Mouse (Mus musculus) lung, embryonic 14.5 days (tissue): ENCODE data around the gene Olfr152. TPM values are rescaled to one million over a fixed set of nuclear protein-coding genes. Genes with fewer than 3 reads are reported as not detected.

Experiments
- ATAC-seq: fragments of 200-750 bp; cut with Nextera tagmentation; 2 replicates; pipeline ENCODE4 v1.8.0; 2017; ENCODE audit warnings: mild to moderate bottlenecking, moderate TSS enrichment, moderate library complexity; ENCODE audit not compliant: insufficient read depth
- DNase-seq: peaks from one replicate; pipeline ENCODE4 v3.0.0-alpha.2; 2015
- H3K27ac ChIP-seq: fragments of 300-500 bp; sonication (generic); 2 replicates; pipeline ENCODE4 v1.5.1; 2014; ENCODE audit warnings: low read depth, mild to moderate bottlenecking, moderate library complexity
- H3K27me3 ChIP-seq: fragments of 300-500 bp; sonication (generic); 2 replicates; pipeline ENCODE4 v1.6.1; 2014; ENCODE audit warnings: low read length, control low read depth; ENCODE audit not compliant: insufficient read depth
- H3K36me3 ChIP-seq: fragments of 300-500 bp; sonication (generic); 2 replicates; pipeline ENCODE4 v1.6.1; 2014; ENCODE audit warnings: control low read depth; ENCODE audit not compliant: insufficient read depth
- H3K4me1 ChIP-seq: fragments of 300-500 bp; sonication (generic); 2 replicates; pipeline ENCODE4 v1.6.1; 2014; ENCODE audit warnings: antibody characterized with exemption, control low read depth; ENCODE audit not compliant: insufficient read depth
- H3K4me2 ChIP-seq: fragments of 300-500 bp; sonication (generic); 2 replicates; pipeline ENCODE4 v1.6.1; 2014; ENCODE audit warnings: mild to moderate bottlenecking
- H3K4me3 ChIP-seq: fragments of 300-500 bp; sonication (generic); 2 replicates; pipeline ENCODE4 v1.5.1; 2014; ENCODE audit warnings: low read depth, low read length
- H3K9ac ChIP-seq: fragments of 300-500 bp; sonication (generic); 2 replicates; pipeline ENCODE4 v1.6.1; 2014
- H3K9me3 ChIP-seq: fragments of 300-500 bp; sonication (generic); 2 replicates; pipeline ENCODE4 v1.6.1; 2016; ENCODE audit warnings: low read depth, low read length, control low read depth
- CTCF ChIP-seq: IDR thresholded peaks from 2 replicates; pipeline ENCODE4 v1.5.1; 2016; ENCODE audit warnings: antibody characterized with exemption, low read depth
- WGBS: fragments of 180-500 bp; shearing (Covaris S2); extraction: QIAGEN DNeasy Blood & Tissue Kit; methylation state at CpG from one replicate; pipeline ENCODE4 v1.1.7; 2014; 5-methylcytosine and 5-hydroxymethylcytosine counted together
- polyA plus RNA-seq: library from polyadenylated mRNA; unstranded; fragments of >200 nt; fragmentation: Nextera tagmentation; extraction: Ambion mirVana; gene quantifications from 2 replicates; pipeline ENCODE4 v1.2.1, GENCODE M21; 2014

Olfr152 gene
- polyA plus RNA-seq: not detected in 2 replicates

GRCm38 (mm10) chr2:87779183-87779582 lies at the start of gene Olfr152:
Olfr152 (plus strand) TSS chr2:87779483.
- no peaks in the 10 kb centered on the region for H3K4me1 ChIP-seq
- 63% methylated on average over 4 of the region's 4 CpGs for WGBS
- H3K27ac ChIP-seq: no peak within 1 kb of the TSS
- no peak within 1 kb of the TSS for H3K4me3 ChIP-seq
- DNase-seq (no peak), ATAC-seq (no peak)
- no peak within 1 kb of the TSS for H3K9ac ChIP-seq
- TF ChIP-seq CTCF: no peak
- H3K4me2 ChIP-seq: no peak within 1 kb of the TSS
- H3K36me3 ChIP-seq: no peaks in the 10 kb centered on the region
- H3K9me3 ChIP-seq: no peaks in the 10 kb centered on the region
- H3K27me3 ChIP-seq: no peaks in the 10 kb centered on the region

DNA sequence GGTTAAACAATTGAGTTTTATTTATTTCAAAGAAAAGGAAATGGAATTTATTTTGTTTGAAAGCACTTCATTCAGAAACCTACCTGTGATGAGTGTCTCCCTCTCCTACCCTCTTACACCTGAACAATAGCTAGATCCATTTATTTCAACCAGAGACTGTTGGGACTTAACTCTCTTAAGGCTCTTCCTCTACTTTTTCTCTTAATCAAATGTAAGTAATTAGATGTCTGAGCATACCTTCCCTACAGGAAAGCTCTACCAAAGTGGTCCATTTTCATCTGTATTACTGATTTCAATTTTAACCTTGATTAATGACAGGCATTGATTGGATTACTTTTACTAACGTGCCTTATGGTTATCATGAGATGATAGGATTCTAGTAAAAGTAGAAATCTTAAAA lies 39.4 kb upstream of the Olfr152 start, which contains the start of gene Olfr1138:
Gene Olfr1138 (minus strand): TSS at position 101 of the 400 bp plus-strand sequence.
- H3K27ac ChIP-seq: no peak within 1 kb of the TSS
- no peaks in the 10 kb centered on the region for H3K4me1 ChIP-seq
- no peak within 1 kb of the TSS for H3K9ac ChIP-seq
- H3K9me3 ChIP-seq: no peaks in the 10 kb centered on the region
- no peak within 1 kb of the TSS for H3K4me2 ChIP-seq
- no peak within 1 kb of the TSS for H3K4me3 ChIP-seq
- TF ChIP-seq CTCF: no peak
- no peaks in the 10 kb centered on the region for H3K36me3 ChIP-seq
- WGBS: 78% methylated on average over 1 of the region's 1 CpGs
- DNase-seq: no peak
- no peak for ATAC-seq
- no peaks in the 10 kb centered on the region for H3K27me3 ChIP-seq

- Histone ChIP-seq H3K36me3 (no peaks in the 10 kb centered on the region), H3K27me3 (no peaks in the 10 kb centered on the region), H3K9ac (no peak within 1 kb of the TSS), H3K4me1 (no peaks in the 10 kb centered on the region), H3K9me3 (no peaks in the 10 kb centered on the region), H3K4me3 (no peak within 1 kb of the TSS), H3K4me2 (no peak within 1 kb of the TSS), H3K27ac (no peak within 1 kb of the TSS)
- DNase-seq (no peak), ATAC-seq (no peak)
- 76% methylated on average over 3 of the region's 3 CpGs for WGBS
- no peak for TF ChIP-seq CTCF
These were observed 35.8 kb upstream of the Olfr152 start, which contains the start of gene Olfr1140 for GRCm38 (mm10) chr2:87743452-87743851. Olfr1140 (plus strand) TSS chr2:87743752.

- H3K4me3 ChIP-seq: no peak within 1 kb of the TSS
These were observed 25.4 kb upstream of the Olfr152 start, which contains the start of gene Olfr1141 for GRCm38 (mm10) chr2:87753891-87754290. Olfr1141 (minus strand) TSS chr2:87753991.

GRCm38 (mm10) chr2:87776143-87776542 lies 3.1 kb upstream of the Olfr152 start:
- H3K9ac ChIP-seq: no peak overlapping the region
- H3K4me3 ChIP-seq: no peak overlapping the region
- H3K27me3 ChIP-seq: no peaks in the 10 kb centered on the region
- no peaks in the 10 kb centered on the region for H3K9me3 ChIP-seq
- no peak for ATAC-seq
- TF ChIP-seq CTCF: no peak
- no peaks in the 10 kb centered on the region for H3K4me1 ChIP-seq
- no peak overlapping the region for H3K27ac ChIP-seq
- no peak overlapping the region for H3K4me2 ChIP-seq
- 33% methylated on average over 1 of the region's 1 CpGs for WGBS
- H3K36me3 ChIP-seq: no peaks in the 10 kb centered on the region
- DNase-seq: no peak

More at GRCm38 (mm10) chr2:87753891-87754290, 25.4 kb upstream of the Olfr152 start, which contains the start of gene Olfr1141:
- no peaks in the 10 kb centered on the region for H3K4me1 ChIP-seq
- no peak within 1 kb of the TSS for H3K4me2 ChIP-seq
- TF ChIP-seq CTCF: no peak
- no peaks in the 10 kb centered on the region for H3K36me3 ChIP-seq
- ATAC-seq: no peak
- no peak within 1 kb of the TSS for H3K27ac ChIP-seq
- H3K9me3 ChIP-seq: no peaks in the 10 kb centered on the region
- WGBS: 87% methylated on average over 1 of the region's 1 CpGs
- no peaks in the 10 kb centered on the region for H3K27me3 ChIP-seq
- no peak for DNase-seq
- no peak within 1 kb of the TSS for H3K9ac ChIP-seq

DNA sequence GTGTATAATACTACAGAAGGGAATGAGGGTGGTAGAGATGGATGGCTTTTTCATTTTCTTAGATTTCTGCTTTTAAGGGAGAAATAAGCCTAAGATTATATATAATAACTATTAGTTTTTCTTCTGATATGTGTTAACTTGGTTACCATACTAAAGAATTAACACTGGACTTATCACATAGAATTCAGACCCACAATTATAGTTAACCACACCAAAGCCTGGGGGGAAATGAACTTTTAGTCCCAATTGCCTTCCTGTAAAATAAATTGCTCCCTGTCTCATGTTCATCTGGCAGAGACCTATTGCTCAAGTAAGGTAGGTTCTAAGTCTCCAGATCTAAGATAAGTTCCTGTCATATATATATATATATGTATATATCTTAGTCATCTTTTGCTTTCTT lies 21.0 kb downstream of the Olfr152 start, which contains the start of gene Olfr1143:
Gene Olfr1143 (plus strand): TSS at position 301 of the 400 bp plus-strand sequence.
- no peak for DNase-seq
- TF ChIP-seq CTCF: no peak
- Histone ChIP-seq H3K4me2 (no peak within 1 kb of the TSS), H3K36me3 (no peaks in the 10 kb centered on the region), H3K27ac (no peak within 1 kb of the TSS), H3K9ac (no peak within 1 kb of the TSS), H3K4me1 (no peaks in the 10 kb centered on the region), H3K9me3 (no peaks in the 10 kb centered on the region), H3K4me3 (no peak within 1 kb of the TSS), H3K27me3 (no peaks in the 10 kb centered on the region)
- ATAC-seq: no peak

GRCm38 (mm10) chr2:87809522-87809921 lies 30.2 kb downstream of the Olfr152 start, which contains the start of gene Olfr1145:
Olfr1145 (plus strand) TSS chr2:87809822.
- no peak within 1 kb of the TSS for H3K27ac ChIP-seq
- H3K4me3 ChIP-seq: no peak within 1 kb of the TSS
- no peaks in the 10 kb centered on the region for H3K9me3 ChIP-seq
- no peak within 1 kb of the TSS for H3K9ac ChIP-seq
- H3K27me3 ChIP-seq: no peaks in the 10 kb centered on the region
- ATAC-seq (no peak), DNase-seq (no peak)
- no peaks in the 10 kb centered on the region for H3K4me1 ChIP-seq
- WGBS: 75% methylated on average over 1 of the region's 1 CpGs
- H3K36me3 ChIP-seq: no peaks in the 10 kb centered on the region
- no peak within 1 kb of the TSS for H3K4me2 ChIP-seq
- no peak for TF ChIP-seq CTCF

- no peak for DNase-seq
- H3K4me1 ChIP-seq: no peaks in the 10 kb centered on the region
- TF ChIP-seq CTCF: no peak
- WGBS: 81% methylated on average over 1 of the region's 1 CpGs
- no peaks in the 10 kb centered on the region for H3K36me3 ChIP-seq
- H3K4me3 ChIP-seq: no peak within 1 kb of the TSS
- no peak within 1 kb of the TSS for H3K27ac ChIP-seq
- no peak within 1 kb of the TSS for H3K4me2 ChIP-seq
- H3K27me3 ChIP-seq: no peaks in the 10 kb centered on the region
- ATAC-seq: no peak
- no peaks in the 10 kb centered on the region for H3K9me3 ChIP-seq
- H3K9ac ChIP-seq: no peak within 1 kb of the TSS
These were observed 51.0 kb downstream of the Olfr152 start, which contains the start of gene Olfr1148 for GRCm38 (mm10) chr2:87830233-87830632. Olfr1148 (plus strand) TSS chr2:87830533.

Other genes starting within 250 kb of the Olfr152 start
- not detected in 2 replicates for gene Olfr153, start 247.7 kb upstream of the Olfr152 start, polyA plus RNA-seq
- not detected in 2 replicates for gene Olfr1128, start 233.9 kb upstream of the Olfr152 start, polyA plus RNA-seq
- not detected in 2 replicates for gene Olfr1129, start 205.6 kb upstream of the Olfr152 start, polyA plus RNA-seq
- not detected in 2 replicates for gene Olfr1130, start 173.3 kb upstream of the Olfr152 start, polyA plus RNA-seq
- not detected in 2 replicates for gene Olfr1131, start 152.4 kb upstream of the Olfr152 start, polyA plus RNA-seq
- gene Olfr1132, start 141.9 kb upstream of the Olfr152 start, polyA plus RNA-seq: not detected in 2 replicates
- not detected in 2 replicates for gene Olfr1133, start 132.1 kb upstream of the Olfr152 start, polyA plus RNA-seq
- not detected in 2 replicates for gene Olfr1134, start 121.0 kb upstream of the Olfr152 start, polyA plus RNA-seq
- gene Olfr1135, start 105.8 kb upstream of the Olfr152 start, polyA plus RNA-seq: not detected in 2 replicates
- not detected in 2 replicates for gene Olfr1136, start 85.5 kb upstream of the Olfr152 start, polyA plus RNA-seq
- gene Olfr1137, start 66.3 kb upstream of the Olfr152 start, polyA plus RNA-seq: not detected in 2 replicates
- not detected in 2 replicates for gene Olfr1138, start 39.5 kb upstream of the Olfr152 start, polyA plus RNA-seq
- not detected in 2 replicates for gene Olfr1140, start 35.7 kb upstream of the Olfr152 start, polyA plus RNA-seq
- gene Olfr1141, start 25.5 kb upstream of the Olfr152 start, polyA plus RNA-seq: not detected in 2 replicates
- not detected in 2 replicates for gene Olfr1143, start 21.1 kb downstream of the Olfr152 start, polyA plus RNA-seq
- gene Olfr1145, start 30.3 kb downstream of the Olfr152 start, polyA plus RNA-seq: not detected in 2 replicates
- gene Olfr1148, start 51.0 kb downstream of the Olfr152 start, polyA plus RNA-seq: not detected in 2 replicates
- gene Olfr1150-ps1, start 64.5 kb downstream of the Olfr152 start, polyA plus RNA-seq: not detected in 2 replicates
- not detected in 2 replicates for gene Olfr1151, start 76.4 kb downstream of the Olfr152 start, polyA plus RNA-seq
- not detected in 2 replicates for gene Olfr1152, start 87.0 kb downstream of the Olfr152 start, polyA plus RNA-seq
- gene Olfr1153, start 115.5 kb downstream of the Olfr152 start, polyA plus RNA-seq: not detected in 2 replicates
- gene Olfr1154, start 125.7 kb downstream of the Olfr152 start, polyA plus RNA-seq: not detected in 2 replicates
- gene Olfr1155, start 165.7 kb downstream of the Olfr152 start, polyA plus RNA-seq: not detected in 2 replicates
- not detected in 2 replicates for gene Olfr1156, start 173.6 kb downstream of the Olfr152 start, polyA plus RNA-seq
- not detected in 2 replicates for gene Olfr1157, start 188.8 kb downstream of the Olfr152 start, polyA plus RNA-seq
- gene Olfr74, start 195.2 kb downstream of the Olfr152 start, polyA plus RNA-seq: not detected in 2 replicates
- not detected in 2 replicates for gene Olfr1158, start 210.6 kb downstream of the Olfr152 start, polyA plus RNA-seq
- gene Olfr1160, start 228.8 kb downstream of the Olfr152 start, polyA plus RNA-seq: not detected in 2 replicates
- gene Olfr1161, start 243.3 kb downstream of the Olfr152 start, polyA plus RNA-seq: not detected in 2 replicates